Mouse (Mus musculus): ENCODE measurements around the gene Coro1c. TPM values are rescaled to one million over a fixed set of nuclear protein-coding genes. Genes with fewer than 3 reads are reported as not detected.

The Coro1c gene
- total and polyA plus RNA-seq, 2 experiments from 2014 or later = 167 to 178 TPM

- Histone ChIP-seq H3K4me1 (ENCODE audit: insufficient read depth) (peaks cover 22% of the 10 kb centered on the region; the same call in 1 of the 2 replicates), H3K4me3 (ENCODE audit: low read depth, low read length) (peak overlapping the region; percentile 93), H3K27me3 (ENCODE audit: insufficient read depth, low read length) (no peaks in the 10 kb centered on the region), H3K9ac (peak overlapping the region; percentile 87), H3K9me3 (ENCODE audit: low read length) (no peaks in the 10 kb centered on the region), H3K27ac (ENCODE audit: low read depth, low read length) (peak overlapping the region; percentile 94), H3K36me3 (ENCODE audit: insufficient read depth) (no peaks in the 10 kb centered on the region), H3K4me2 (ENCODE audit: low read depth) (peak overlapping the region; percentile 73)
- DNase-seq = peak; percentile 70
- 0 out of 2 replicates have a peak, but pooled peaks have one; percentile 1 for TF ChIP-seq CTCF (IDR thresholded peaks at IDR 0.05; ENCODE audit: low read depth)
- peak; percentile 66 for ATAC-seq
- WGBS = 4% methylated on average over 61 of the region's 69 CpGs
Measured at GRCm38 (mm10) chr5:113907786-113908567, 581 bp downstream of the Coro1c start.

DNA sequence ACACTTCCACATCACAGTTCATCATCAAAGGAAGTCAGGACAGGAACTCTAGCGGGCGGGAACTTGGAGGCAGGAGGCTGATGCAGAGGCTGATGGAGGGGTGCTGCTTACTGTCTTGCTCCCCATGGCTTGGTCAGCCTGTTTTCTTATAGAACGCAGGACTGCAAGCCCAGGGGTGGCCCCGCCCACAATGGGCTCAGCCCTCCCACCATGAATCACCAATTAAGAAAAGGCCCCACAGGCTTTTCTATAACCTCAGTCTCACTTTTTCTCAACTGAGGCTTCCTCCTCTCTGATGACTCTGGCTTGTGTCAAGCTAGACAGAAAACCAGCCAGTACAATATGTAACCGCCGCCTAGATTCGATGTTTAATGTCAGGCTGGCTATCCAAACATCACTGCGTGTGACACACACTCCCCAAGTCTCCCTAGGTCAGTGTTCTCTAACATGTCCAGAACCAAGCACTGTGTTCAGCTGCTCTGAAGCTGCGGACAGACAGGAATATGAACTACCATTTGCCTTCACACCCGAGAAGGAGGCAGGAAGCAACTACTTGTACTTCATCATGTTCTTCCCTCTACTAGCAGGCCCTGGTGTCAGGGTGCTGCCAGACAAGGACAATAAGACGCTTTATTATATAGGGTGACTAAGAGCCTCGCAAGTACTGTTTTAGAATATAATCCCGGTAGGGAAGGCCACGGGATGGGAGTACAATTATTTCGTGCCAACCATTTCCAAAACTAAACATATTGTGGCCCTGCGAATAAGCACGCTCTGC lies 1.4 kb downstream of the Coro1c start:
- Histone ChIP-seq H3K36me3 (ENCODE audit: insufficient read depth) (no peaks in the 10 kb centered on the region), H3K27ac (ENCODE audit: low read depth, low read length) (peak overlapping the region; percentile 94), H3K4me2 (ENCODE audit: low read depth) (peak overlapping the region; percentile 73), H3K4me1 (ENCODE audit: insufficient read depth) (peaks cover 22% of the 10 kb centered on the region; the same call in 1 of the 2 replicates), H3K9me3 (ENCODE audit: low read length) (no peaks in the 10 kb centered on the region), H3K9ac (peak overlapping the region; percentile 87), H3K27me3 (ENCODE audit: insufficient read depth, low read length) (no peaks in the 10 kb centered on the region), H3K4me3 (ENCODE audit: low read depth, low read length) (peak overlapping the region; percentile 93)
- 11% methylated on average over 17 of the region's 17 CpGs for WGBS
- DNase-seq (peak; percentile 41), ATAC-seq (no peak)
- no peak for TF ChIP-seq CTCF (IDR thresholded peaks at IDR 0.05; ENCODE audit: low read depth)

- WGBS = 18% methylated on average over 4 of the region's 4 CpGs
- Histone ChIP-seq H3K27ac (ENCODE audit: low read depth, low read length) (no peak overlapping the region), H3K36me3 (ENCODE audit: insufficient read depth) (no peaks in the 10 kb centered on the region), H3K27me3 (ENCODE audit: insufficient read depth, low read length) (no peaks in the 10 kb centered on the region), H3K9me3 (ENCODE audit: low read length) (no peaks in the 10 kb centered on the region), H3K4me1 (ENCODE audit: insufficient read depth) (peaks cover 27% of the 10 kb centered on the region; the same call in 1 of the 2 replicates), H3K4me3 (ENCODE audit: low read depth, low read length) (no peak overlapping the region), H3K4me2 (ENCODE audit: low read depth) (peak overlapping the region; percentile 73), H3K9ac (no peak overlapping the region)
- DNase-seq (no peak), ATAC-seq (no peak)
- TF ChIP-seq CTCF (IDR thresholded peaks at IDR 0.05; ENCODE audit: low read depth) = no peak
Measured at GRCm38 (mm10) chr5:113904987-113905386, 3.6 kb downstream of the Coro1c start.

DNA sequence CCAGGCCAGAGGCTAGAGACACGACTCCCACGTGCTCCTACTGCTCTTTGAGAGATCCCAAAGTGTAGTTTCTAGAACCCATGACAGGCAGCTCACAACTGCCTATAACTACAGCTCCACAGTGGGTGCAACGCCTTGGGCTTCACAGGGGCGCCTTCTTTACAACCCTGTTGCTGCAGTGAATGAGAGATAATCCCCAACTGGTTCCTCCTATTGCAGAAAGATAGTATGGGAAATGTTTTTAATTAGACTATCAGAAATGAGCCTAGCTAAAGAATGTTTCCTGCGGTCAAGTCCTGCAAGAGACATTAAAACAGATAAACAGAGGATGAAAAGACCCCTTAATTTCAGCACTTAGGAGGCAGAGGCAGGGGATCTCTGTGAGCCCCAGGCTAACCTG lies 5.6 kb downstream of the Coro1c start:
- DNase-seq (no peak), ATAC-seq (no peak)
- H3K4me3 ChIP-seq (ENCODE audit: low read depth, low read length) = no peak overlapping the region
- no peak for TF ChIP-seq CTCF (IDR thresholded peaks at IDR 0.05; ENCODE audit: low read depth)
- H3K4me1 ChIP-seq (ENCODE audit: insufficient read depth) = peaks cover 27% of the 10 kb centered on the region; the same call in 1 of the 2 replicates
- no peak overlapping the region for H3K27ac ChIP-seq (ENCODE audit: low read depth, low read length)
- H3K9me3 ChIP-seq (ENCODE audit: low read length) = no peaks in the 10 kb centered on the region
- H3K9ac ChIP-seq = no peak overlapping the region
- WGBS = 75% methylated on average over 5 of the region's 5 CpGs
- H3K27me3 ChIP-seq (ENCODE audit: insufficient read depth, low read length) = no peaks in the 10 kb centered on the region
- H3K4me2 ChIP-seq (ENCODE audit: low read depth) = no peak overlapping the region
- no peaks in the 10 kb centered on the region for H3K36me3 ChIP-seq (ENCODE audit: insufficient read depth)

- peaks cover 23% of the 10 kb centered on the region; the same call in 1 of the 2 replicates for H3K4me1 ChIP-seq (ENCODE audit: insufficient read depth)
- no peak for TF ChIP-seq CTCF (IDR thresholded peaks at IDR 0.05; ENCODE audit: low read depth)
- WGBS = 61% methylated on average over 6 of the region's 6 CpGs
- no peak overlapping the region for H3K9ac ChIP-seq
- no peak for DNase-seq
- no peaks in the 10 kb centered on the region for H3K9me3 ChIP-seq (ENCODE audit: low read length)
- H3K27ac ChIP-seq (ENCODE audit: low read depth, low read length) = no peak overlapping the region
- ATAC-seq = no peak
- no peaks in the 10 kb centered on the region for H3K27me3 ChIP-seq (ENCODE audit: insufficient read depth, low read length)
- H3K4me2 ChIP-seq (ENCODE audit: low read depth) = no peak overlapping the region
- H3K4me3 ChIP-seq (ENCODE audit: low read depth, low read length) = no peak overlapping the region
- no peaks in the 10 kb centered on the region for H3K36me3 ChIP-seq (ENCODE audit: insufficient read depth)
Measured at GRCm38 (mm10) chr5:113902017-113902416, 6.5 kb downstream of the Coro1c start.

GRCm38 (mm10) chr5:113901074-113901571 lies 7.4 kb downstream of the Coro1c start:
- H3K36me3 ChIP-seq (ENCODE audit: insufficient read depth) = no peaks in the 10 kb centered on the region
- ATAC-seq (no peak), DNase-seq (no peak)
- H3K9ac ChIP-seq = no peak overlapping the region
- TF ChIP-seq CTCF (IDR thresholded peaks at IDR 0.05; ENCODE audit: low read depth) = no peak
- no peaks in the 10 kb centered on the region for H3K27me3 ChIP-seq (ENCODE audit: insufficient read depth, low read length)
- peaks cover 14% of the 10 kb centered on the region; the same call in 1 of the 2 replicates for H3K4me1 ChIP-seq (ENCODE audit: insufficient read depth)
- no peak overlapping the region for H3K4me2 ChIP-seq (ENCODE audit: low read depth)
- WGBS = 19% methylated on average over 8 of the region's 8 CpGs
- H3K9me3 ChIP-seq (ENCODE audit: low read length) = no peaks in the 10 kb centered on the region
- H3K4me3 ChIP-seq (ENCODE audit: low read depth, low read length) = no peak overlapping the region
- H3K27ac ChIP-seq (ENCODE audit: low read depth, low read length) = no peak overlapping the region
